Mouse (Mus musculus): ENCODE measurements around the gene Styx. TPM values are rescaled to one million over a fixed set of nuclear protein-coding genes. Genes with fewer than 3 reads are reported as not detected.
A peak's percentile ranks its signal among the peaks of the same experiment; 100 is the strongest.

The Styx gene
- 57.4 and 59.7 TPM in 2 replicates for polyA plus RNA-seq (2015; fragmentation: Nextera tagmentation; extraction: Ambion mirVana)

DNA sequence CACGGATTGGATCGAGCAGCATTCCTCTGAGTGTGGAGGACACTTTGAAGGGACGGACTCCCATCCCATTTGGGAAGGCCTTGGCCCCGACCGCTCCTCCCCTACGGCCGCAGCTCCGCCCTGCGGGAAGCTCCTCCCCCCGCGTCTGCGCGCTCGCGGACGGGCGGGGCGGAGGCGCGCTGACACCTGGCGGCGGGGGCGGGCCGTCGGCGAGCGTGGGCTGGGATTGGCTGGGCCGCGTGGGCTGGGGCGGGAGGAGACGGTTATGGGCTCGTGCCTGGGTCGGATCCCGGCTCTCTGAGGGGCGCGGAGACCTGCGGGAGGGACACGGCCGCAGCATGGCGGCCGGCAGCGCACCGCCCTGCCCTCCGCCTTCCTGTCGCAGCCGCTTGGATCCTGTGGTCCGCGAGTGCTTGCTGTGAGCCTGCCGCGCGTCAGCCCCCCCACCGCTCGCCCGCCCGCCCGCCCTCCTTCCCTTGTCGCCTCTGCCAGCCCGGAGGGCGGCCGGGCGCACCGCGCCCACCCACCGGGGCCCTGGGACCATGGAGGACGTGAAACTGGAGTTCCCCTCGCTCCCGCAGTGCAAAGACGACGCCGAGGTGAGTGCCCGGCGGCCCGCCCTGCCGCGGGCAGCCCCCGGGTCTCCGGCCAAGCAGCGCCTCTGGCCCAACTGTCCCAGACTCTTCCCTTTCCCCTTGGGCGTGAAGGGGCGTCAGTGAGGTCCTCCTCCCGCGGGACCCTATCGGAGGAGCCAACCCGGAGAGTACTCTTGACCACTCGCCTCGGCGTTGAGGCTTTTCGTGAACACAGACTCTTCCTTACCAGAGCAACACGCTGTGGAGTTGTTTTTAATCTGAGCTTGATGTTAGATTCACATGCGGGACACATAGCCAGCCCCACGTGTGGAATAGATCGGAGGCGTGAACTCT, at the start of gene Styx:
Gene Styx (plus strand): TSS at position 163 of the 929 bp plus-strand sequence.
- Histone ChIP-seq H3K4me2 (peak within 1 kb of the TSS; percentile 61), H3K4me3 (replicated peaks) (peak within 1 kb of the TSS; percentile 66), H3K9me3 (no peaks in the 10 kb centered on the region), H3K36me3 (peaks cover 17% of the 10 kb centered on the region), H3K27ac (peak within 1 kb of the TSS; percentile 68), H3K9ac (peak within 1 kb of the TSS; percentile 64), H3K4me1 (0 out of 2 replicates have a peak, but pooled peaks cover 3% of the 10 kb centered on the region), H3K27me3 (replicated peaks) (no peaks in the 10 kb centered on the region)
- ATAC-seq (ENCODE audit: insufficient read depth, low FRiP score, low read depth), result peak; percentile 99
- WGBS, result under 1% methylated on average over 62 of the region's 93 CpGs

DNA sequence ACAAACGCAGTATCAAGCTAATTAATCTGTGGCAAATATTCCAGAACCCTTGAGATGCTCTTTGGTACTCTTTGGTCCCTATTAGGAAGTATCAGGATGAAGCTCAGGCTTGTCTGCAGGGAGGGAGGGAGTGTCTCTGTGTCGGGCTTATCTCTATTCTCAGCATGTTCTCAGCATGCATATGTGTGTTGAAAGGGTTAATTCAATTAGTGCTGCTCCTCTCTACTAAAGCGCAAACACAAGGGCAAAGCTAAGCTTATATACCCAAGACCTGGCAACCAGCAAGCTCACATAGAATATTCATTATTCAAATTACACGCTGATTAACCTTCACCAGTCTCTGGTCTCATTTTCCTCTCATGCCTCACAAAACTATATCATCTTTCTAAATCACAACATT, 47.0 kb upstream of the Styx start:
- H3K27ac ChIP-seq, result no peak overlapping the region
- H3K36me3 ChIP-seq, result peaks cover 15% of the 10 kb centered on the region; the same call in 1 of the 2 replicates
- 72% methylated on average over 4 of the region's 4 CpGs for WGBS
- H3K9me3 ChIP-seq, result no peaks in the 10 kb centered on the region
- H3K4me3 ChIP-seq (replicated peaks), result no peak overlapping the region
- H3K27me3 ChIP-seq (replicated peaks), result no peaks in the 10 kb centered on the region
- no peaks in the 10 kb centered on the region for H3K4me1 ChIP-seq
- ATAC-seq (ENCODE audit: insufficient read depth, low FRiP score, low read depth), result no peak
- H3K4me2 ChIP-seq, result no peak overlapping the region
- H3K9ac ChIP-seq, result no peak overlapping the region

DNA sequence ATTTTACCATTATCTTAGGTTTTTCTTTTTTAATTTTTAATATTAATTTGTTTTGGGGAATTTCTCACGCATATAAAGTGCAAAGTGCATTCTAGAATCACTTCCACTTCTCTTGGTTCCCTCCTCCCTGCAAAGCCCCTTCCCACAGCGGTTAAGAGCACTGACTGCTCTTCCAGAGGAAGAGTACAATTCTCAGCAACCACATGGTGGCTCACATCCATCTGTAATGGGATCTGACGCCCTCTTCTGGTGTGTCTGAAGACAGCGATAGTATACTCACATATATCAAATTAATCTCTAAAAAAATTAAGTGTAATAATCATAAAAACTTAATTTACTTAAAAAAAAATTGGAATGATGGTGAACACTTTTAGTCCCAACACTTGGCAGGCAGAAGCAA, 46.5 kb upstream of the Styx start:
- Histone ChIP-seq H3K4me1 (no peaks in the 10 kb centered on the region), H3K27me3 (replicated peaks) (no peaks in the 10 kb centered on the region), H3K4me2 (no peak overlapping the region), H3K9me3 (no peaks in the 10 kb centered on the region), H3K36me3 (peaks cover 15% of the 10 kb centered on the region; the same call in 1 of the 2 replicates), H3K4me3 (replicated peaks) (no peak overlapping the region), H3K9ac (no peak overlapping the region), H3K27ac (no peak overlapping the region)
- ATAC-seq (ENCODE audit: insufficient read depth, low FRiP score, low read depth), result no peak
- 74% methylated on average over 4 of the region's 4 CpGs for WGBS

DNA sequence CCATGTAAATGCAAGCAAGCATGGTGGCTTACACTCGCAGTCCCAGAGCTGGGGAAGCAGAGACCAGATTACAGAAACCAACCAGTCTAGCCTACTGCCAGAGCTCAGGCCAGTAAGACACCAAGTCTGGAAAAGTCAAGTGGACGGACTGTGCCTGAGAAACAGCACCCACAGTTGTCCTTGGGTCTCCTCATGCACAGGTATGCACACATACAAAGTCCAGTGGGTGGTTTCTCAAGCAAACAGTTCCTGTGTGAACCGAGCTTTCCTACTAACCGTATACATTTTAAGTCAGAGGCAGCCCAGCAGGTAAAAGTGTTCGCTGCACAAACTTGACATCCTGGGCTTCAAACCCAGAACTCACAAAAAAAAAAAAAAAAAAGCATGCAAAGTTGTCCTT, 45.0 kb upstream of the Styx start:
- 91% methylated on average over 5 of the region's 5 CpGs for WGBS
- ATAC-seq (ENCODE audit: insufficient read depth, low FRiP score, low read depth), result no peak
- Histone ChIP-seq H3K9ac (no peak overlapping the region), H3K27me3 (replicated peaks) (no peaks in the 10 kb centered on the region), H3K9me3 (no peaks in the 10 kb centered on the region), H3K27ac (no peak overlapping the region), H3K4me3 (replicated peaks) (no peak overlapping the region), H3K36me3 (peaks cover 11% of the 10 kb centered on the region; the same call in 1 of the 2 replicates), H3K4me1 (no peaks in the 10 kb centered on the region), H3K4me2 (no peak overlapping the region)

DNA sequence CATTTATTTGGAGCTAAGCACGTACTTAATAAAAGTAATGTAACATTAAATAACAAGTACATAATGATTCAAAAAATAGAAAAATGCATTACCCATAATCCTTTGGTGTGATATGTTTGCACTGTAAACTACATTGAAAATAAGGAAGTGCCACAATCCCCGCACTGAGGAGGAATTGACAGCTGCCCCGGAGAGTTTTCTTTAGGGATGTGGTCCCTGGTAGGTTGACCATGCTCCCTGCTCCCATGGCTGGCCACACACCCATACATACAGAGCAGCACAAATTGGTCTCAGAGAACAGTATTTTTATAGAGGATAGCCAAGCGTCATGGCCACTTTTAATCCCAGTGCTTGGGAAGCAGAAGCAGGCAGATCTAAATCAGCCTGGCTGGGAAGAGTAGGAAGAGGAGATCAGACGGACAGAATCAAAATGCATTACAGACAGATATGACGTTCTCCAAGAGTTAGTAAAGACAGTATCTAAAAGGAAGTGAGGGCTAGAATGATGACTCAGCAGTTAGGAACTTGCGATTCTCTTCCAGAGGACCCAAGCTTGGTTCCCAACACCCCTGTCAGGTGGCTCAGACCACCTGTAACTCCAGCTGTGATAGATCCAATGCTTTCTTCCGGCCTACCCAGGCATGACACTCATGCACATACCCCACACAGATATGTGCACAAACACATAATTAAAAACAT, 43.1 kb upstream of the Styx start:
- Histone ChIP-seq H3K4me2 (no peak overlapping the region), H3K9ac (no peak overlapping the region), H3K27ac (no peak overlapping the region), H3K36me3 (peaks cover 4% of the 10 kb centered on the region; the same call in 1 of the 2 replicates), H3K9me3 (no peaks in the 10 kb centered on the region), H3K27me3 (replicated peaks) (no peaks in the 10 kb centered on the region), H3K4me1 (no peaks in the 10 kb centered on the region), H3K4me3 (replicated peaks) (no peak overlapping the region)
- WGBS, result 90% methylated on average over 8 of the region's 8 CpGs
- no peak for ATAC-seq (ENCODE audit: insufficient read depth, low FRiP score, low read depth)

DNA sequence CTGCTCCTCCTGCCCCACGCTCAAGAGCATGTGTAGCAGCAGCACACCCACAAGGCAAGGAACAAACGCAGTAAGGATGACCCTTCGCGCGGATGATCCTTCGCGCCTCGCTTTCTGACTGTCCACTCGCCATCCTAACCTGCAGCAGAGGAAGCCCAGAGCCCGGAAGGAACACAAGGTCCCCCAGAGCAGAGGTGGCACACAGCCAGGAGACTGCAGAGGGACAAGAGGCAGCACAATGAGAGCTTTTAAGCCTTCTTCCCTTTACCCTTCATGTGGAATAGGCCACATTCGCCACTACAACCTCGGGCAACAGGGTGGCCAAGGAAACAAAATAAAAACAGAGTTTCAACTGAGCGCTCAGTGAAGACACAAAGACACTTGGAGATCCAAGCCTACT, 41.2 kb upstream of the Styx start:
- Histone ChIP-seq H3K27me3 (replicated peaks) (no peaks in the 10 kb centered on the region), H3K9ac (no peak overlapping the region), H3K36me3 (no peaks in the 10 kb centered on the region), H3K4me1 (no peaks in the 10 kb centered on the region), H3K4me3 (replicated peaks) (no peak overlapping the region), H3K9me3 (no peaks in the 10 kb centered on the region), H3K4me2 (no peak overlapping the region), H3K27ac (no peak overlapping the region)
- no peak for ATAC-seq (ENCODE audit: insufficient read depth, low FRiP score, low read depth)
- WGBS, result 80% methylated on average over 13 of the region's 13 CpGs

DNA sequence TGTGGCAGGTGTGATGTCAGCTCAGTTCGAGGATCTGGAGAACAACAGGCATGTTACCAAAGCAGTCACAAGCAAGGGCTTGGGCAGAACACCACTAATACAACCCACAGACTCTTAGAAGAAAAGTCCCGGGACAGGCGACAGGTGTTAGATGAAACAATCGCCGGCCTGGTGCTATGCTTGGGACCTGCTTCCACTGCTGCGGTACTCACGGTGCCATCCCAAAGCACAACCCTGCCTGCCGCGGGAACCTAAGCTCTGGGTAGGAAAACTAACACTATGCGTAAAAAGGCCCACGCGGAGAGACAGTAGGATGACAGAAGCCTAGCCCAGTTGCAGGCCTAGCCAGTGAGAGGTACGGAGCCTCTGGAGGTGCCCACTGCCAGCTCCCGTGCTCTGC, 40.8 kb upstream of the Styx start:
- ATAC-seq (ENCODE audit: insufficient read depth, low FRiP score, low read depth), result no peak
- Histone ChIP-seq H3K4me1 (no peaks in the 10 kb centered on the region), H3K36me3 (no peaks in the 10 kb centered on the region), H3K9ac (no peak overlapping the region), H3K9me3 (no peaks in the 10 kb centered on the region), H3K4me2 (no peak overlapping the region), H3K27ac (no peak overlapping the region), H3K27me3 (replicated peaks) (no peaks in the 10 kb centered on the region), H3K4me3 (replicated peaks) (no peak overlapping the region)
- 92% methylated on average over 14 of the region's 14 CpGs for WGBS

DNA sequence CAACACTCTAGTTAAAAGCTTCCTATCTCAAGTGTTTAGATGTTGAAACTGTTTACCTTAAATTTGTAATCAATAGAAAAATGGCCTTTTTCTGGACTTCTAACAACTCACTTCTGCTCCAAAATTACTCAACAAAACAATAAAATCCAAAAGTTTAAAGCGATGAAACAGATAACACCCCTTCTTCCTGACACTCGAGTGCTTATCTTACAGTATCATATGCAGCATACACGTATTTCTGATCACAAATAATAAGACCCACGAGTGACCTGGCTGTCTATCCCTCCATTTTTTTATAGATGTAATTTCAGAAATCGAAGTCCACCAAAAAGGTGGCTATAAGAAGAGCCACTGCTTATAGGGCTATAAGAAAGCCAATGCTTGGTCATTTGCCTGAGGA, 34.0 kb upstream of the Styx start:
- Histone ChIP-seq H3K9ac (no peak overlapping the region), H3K27ac (no peak overlapping the region), H3K4me2 (peak overlapping the region; percentile 57), H3K36me3 (no peaks in the 10 kb centered on the region), H3K9me3 (no peaks in the 10 kb centered on the region), H3K27me3 (replicated peaks) (no peaks in the 10 kb centered on the region), H3K4me1 (no peaks in the 10 kb centered on the region), H3K4me3 (replicated peaks) (peak overlapping the region; percentile 85)
- no peak for ATAC-seq (ENCODE audit: insufficient read depth, low FRiP score, low read depth)
- 60% methylated on average over 5 of the region's 5 CpGs for WGBS

DNA sequence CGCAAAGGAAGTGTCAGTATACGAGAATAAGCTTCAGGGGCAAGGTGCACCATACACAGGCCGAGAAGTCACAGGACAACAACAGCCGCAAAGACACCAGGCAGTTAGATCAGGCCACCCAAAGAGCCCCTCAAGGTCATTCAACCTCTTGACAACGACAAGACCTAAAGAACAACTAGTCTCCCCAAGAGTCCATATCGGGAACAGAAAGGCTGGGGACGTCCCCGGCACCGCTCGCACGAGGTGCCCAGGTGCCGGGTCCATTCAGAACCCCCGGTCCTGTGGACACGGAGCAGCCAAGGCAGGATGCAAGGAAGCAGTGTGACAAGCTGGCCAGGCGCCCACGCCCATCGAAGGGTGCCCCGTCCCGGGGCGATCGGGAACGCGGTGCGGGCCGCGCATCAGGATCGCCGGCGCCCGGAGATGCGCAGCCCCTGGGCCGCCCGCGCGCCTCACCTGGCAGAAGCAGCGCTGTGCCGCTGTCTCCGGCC, 32.9 kb upstream of the Styx start:
- Histone ChIP-seq H3K27ac (peak overlapping the region; percentile 95), H3K4me1 (no peaks in the 10 kb centered on the region), H3K36me3 (no peaks in the 10 kb centered on the region), H3K4me2 (peak overlapping the region; percentile 57), H3K9ac (peak overlapping the region; percentile 92), H3K4me3 (replicated peaks) (peak overlapping the region; percentile 85), H3K27me3 (replicated peaks) (no peaks in the 10 kb centered on the region), H3K9me3 (no peaks in the 10 kb centered on the region)
- ATAC-seq (ENCODE audit: insufficient read depth, low FRiP score, low read depth), result 0 out of 2 replicates have a peak, but pooled peaks have one; percentile 21
- under 1% methylated on average over 38 of the region's 38 CpGs for WGBS

DNA sequence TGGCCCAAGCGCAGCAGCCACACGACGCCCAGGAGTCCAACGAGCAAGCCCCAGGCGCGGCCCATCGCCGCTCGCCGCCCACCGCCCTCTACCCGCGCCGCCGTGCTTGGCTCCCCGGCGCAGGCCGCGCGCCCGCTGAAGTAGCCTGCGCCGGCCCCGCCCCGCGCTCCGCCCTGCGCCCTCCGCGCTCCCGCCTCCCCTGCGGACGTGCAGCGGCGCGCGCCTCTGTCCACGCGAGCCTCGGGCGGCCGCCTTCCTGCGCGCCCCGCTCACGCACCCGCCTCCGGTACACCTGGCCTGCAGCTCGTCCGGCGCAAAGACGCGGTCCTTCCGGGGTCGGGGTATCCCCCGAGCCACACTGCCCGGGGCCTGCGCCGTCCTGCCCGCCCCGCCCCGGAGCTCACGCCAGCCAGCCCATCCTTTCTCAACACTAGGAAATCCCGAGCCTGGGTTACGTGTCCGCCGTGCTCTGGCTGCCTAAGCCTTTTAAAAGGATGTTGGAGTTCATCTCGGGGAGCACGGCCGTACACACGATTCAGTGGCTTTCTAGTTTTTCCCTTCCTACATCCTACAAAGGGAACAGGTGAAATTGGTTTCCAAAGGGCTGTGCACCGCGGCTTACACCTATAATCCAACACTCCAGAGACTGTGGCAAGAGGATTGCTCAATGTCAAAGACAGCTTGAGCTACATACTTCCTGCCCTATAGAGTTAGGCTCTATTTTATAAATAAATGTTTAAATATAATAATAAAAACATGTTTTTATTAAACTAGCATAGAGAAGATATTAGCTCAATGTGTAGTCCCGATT, 32.3 kb upstream of the Styx start, which contains the start of gene Ero1l:
Gene Ero1l (minus strand): TSS at position 346 of the 811 bp plus-strand sequence.
- H3K36me3 ChIP-seq, result no peaks in the 10 kb centered on the region
- peak; percentile 96 for ATAC-seq (ENCODE audit: insufficient read depth, low FRiP score, low read depth)
- H3K4me2 ChIP-seq, result peak within 1 kb of the TSS; percentile 57
- WGBS, result 2% methylated on average over 63 of the region's 74 CpGs
- peak within 1 kb of the TSS; percentile 95 for H3K27ac ChIP-seq
- H3K27me3 ChIP-seq (replicated peaks), result no peaks in the 10 kb centered on the region
- no peaks in the 10 kb centered on the region for H3K9me3 ChIP-seq
- H3K4me1 ChIP-seq, result no peaks in the 10 kb centered on the region
- peak within 1 kb of the TSS; percentile 85 for H3K4me3 ChIP-seq (replicated peaks)
- peak within 1 kb of the TSS; percentile 92 for H3K9ac ChIP-seq

DNA sequence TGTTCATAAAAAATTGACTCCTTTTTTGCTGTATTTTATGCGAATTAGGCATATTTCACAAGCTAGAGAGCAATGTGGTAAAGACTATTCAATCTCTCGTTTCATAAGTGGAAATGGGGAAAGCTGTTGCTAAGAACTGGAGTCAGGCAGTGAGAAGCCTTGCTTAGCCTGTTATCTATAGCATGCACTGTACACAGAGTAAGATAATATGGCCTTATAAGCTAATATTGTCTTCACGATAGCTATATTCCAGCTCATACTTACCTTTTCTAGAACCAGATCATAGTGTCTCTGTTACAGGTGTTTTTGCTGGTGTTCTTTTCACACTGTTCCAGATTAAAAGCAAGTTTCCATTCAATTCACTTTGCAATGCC, 31.7 kb upstream of the Styx start:
- WGBS, result 52% methylated on average over 3 of the region's 3 CpGs
- Histone ChIP-seq H3K4me3 (replicated peaks) (peak overlapping the region; percentile 85; the same call in 1 of the 2 replicates), H3K27ac (peak overlapping the region; percentile 2; the same call in 1 of the 2 replicates), H3K9ac (no peak overlapping the region), H3K4me1 (no peaks in the 10 kb centered on the region), H3K27me3 (replicated peaks) (no peaks in the 10 kb centered on the region), H3K36me3 (no peaks in the 10 kb centered on the region), H3K9me3 (no peaks in the 10 kb centered on the region), H3K4me2 (no peak overlapping the region)
- no peak for ATAC-seq (ENCODE audit: insufficient read depth, low FRiP score, low read depth)
